Mouse (Mus musculus): ENCODE measurements around the gene Plce1. TPM values are rescaled to one million over a fixed set of nuclear protein-coding genes. Genes with fewer than 3 reads are reported as not detected.

The Plce1 gene
- total RNA-seq (2021): 10 to 100 TPM; 11.2 to 14.6 TPM
- long read RNA-seq, partial matches to known transcripts: 0 of 1 reads
- long read RNA-seq, other reads (novel, unspliced or antisense): 1 of 1 reads

- peak; percentile 21 to 37 for DNase-seq (ENCODE audit: low spot score in 2 of 2)
Observed at GRCm38 (mm10) chr19:38480731-38481621, at the start of gene Plce1. TSS of gene Plce1 (plus strand) at chr19:38481109.

GRCm38 (mm10) chr19:38431326-38431725 lies 49.6 kb upstream of the Plce1 start:
- no peak for DNase-seq (ENCODE audit: low spot score in 2 of 2)

GRCm38 (mm10) chr19:38432021-38432420 lies 48.9 kb upstream of the Plce1 start:
- no peak for DNase-seq (ENCODE audit: low spot score in 2 of 2)

- no peak for DNase-seq (ENCODE audit: low spot score in 2 of 2)
Observed at GRCm38 (mm10) chr19:38433381-38433780, 47.5 kb upstream of the Plce1 start.

GRCm38 (mm10) chr19:38435221-38435620 lies 45.7 kb upstream of the Plce1 start:
- DNase-seq (ENCODE audit: low spot score in 2 of 2): no peak

- no peak for DNase-seq (ENCODE audit: low spot score in 2 of 2)
Observed at GRCm38 (mm10) chr19:38441860-38442259, 39.0 kb upstream of the Plce1 start.

- DNase-seq (ENCODE audit: low spot score in 2 of 2): no peak
Observed at GRCm38 (mm10) chr19:38445758-38446157, 35.2 kb upstream of the Plce1 start.

GRCm38 (mm10) chr19:38455228-38455627 lies 25.7 kb upstream of the Plce1 start:
- no peak for DNase-seq (ENCODE audit: low spot score in 2 of 2)

- DNase-seq (ENCODE audit: low spot score in 2 of 2): no peak
Observed at GRCm38 (mm10) chr19:38458996-38459395, 21.9 kb upstream of the Plce1 start.

- peak; percentile 26 to 27 for DNase-seq (ENCODE audit: low spot score in 2 of 2)
Observed at GRCm38 (mm10) chr19:38460696-38461095, 20.2 kb upstream of the Plce1 start.

GRCm38 (mm10) chr19:38470257-38470893 lies 10.5 kb upstream of the Plce1 start:
- no peak for DNase-seq (ENCODE audit: low spot score in 2 of 2)

GRCm38 (mm10) chr19:38475394-38475793 lies 5.5 kb upstream of the Plce1 start:
- no peak for DNase-seq (ENCODE audit: low spot score in 2 of 2)

- no peak for DNase-seq (ENCODE audit: low spot score in 2 of 2)
Observed at GRCm38 (mm10) chr19:38478286-38478685, 2.6 kb upstream of the Plce1 start.

- peak in 1 of 2 experiments; percentile 21 for DNase-seq (ENCODE audit: low spot score in 2 of 2)
Observed at GRCm38 (mm10) chr19:38478948-38479347, 2.0 kb upstream of the Plce1 start.

GRCm38 (mm10) chr19:38479473-38479872 lies 1.4 kb upstream of the Plce1 start:
- DNase-seq (ENCODE audit: low spot score in 2 of 2): no peak

GRCm38 (mm10) chr19:38480156-38480720 lies 671 bp upstream of the Plce1 start:
- no peak for DNase-seq (ENCODE audit: low spot score in 2 of 2)

- DNase-seq (ENCODE audit: low spot score in 2 of 2): no peak
Observed at GRCm38 (mm10) chr19:38481906-38482305, 997 bp downstream of the Plce1 start.

- DNase-seq (ENCODE audit: low spot score in 2 of 2): no peak
Observed at GRCm38 (mm10) chr19:38482406-38483181, 1.7 kb downstream of the Plce1 start.

GRCm38 (mm10) chr19:38485779-38486555 lies 5.1 kb downstream of the Plce1 start:
- no peak for DNase-seq (ENCODE audit: low spot score in 2 of 2)

- no peak for DNase-seq (ENCODE audit: low spot score in 2 of 2)
Observed at GRCm38 (mm10) chr19:38487501-38487900, 6.6 kb downstream of the Plce1 start.
